Mouse (Mus musculus) mouse trophoblast stem cell (cell line): ENCODE data around the gene Rnf130.
"Not testable (repeated sequence)": the region's sequence is repeated elsewhere in the genome, so short reads cannot be mapped to it uniquely, and the experiment has no call there.

Source experiments
- in situ Hi-C, 2 experiments: fragments of 300-500 bp; cut with MseI, MboI; formaldehyde crosslinking; loops; 2 replicates in 1 of 2; 3 replicates in 1 of 2; pipeline ENCODE4 v1.15.1; 2025

Gene Rnf130

DNA sequence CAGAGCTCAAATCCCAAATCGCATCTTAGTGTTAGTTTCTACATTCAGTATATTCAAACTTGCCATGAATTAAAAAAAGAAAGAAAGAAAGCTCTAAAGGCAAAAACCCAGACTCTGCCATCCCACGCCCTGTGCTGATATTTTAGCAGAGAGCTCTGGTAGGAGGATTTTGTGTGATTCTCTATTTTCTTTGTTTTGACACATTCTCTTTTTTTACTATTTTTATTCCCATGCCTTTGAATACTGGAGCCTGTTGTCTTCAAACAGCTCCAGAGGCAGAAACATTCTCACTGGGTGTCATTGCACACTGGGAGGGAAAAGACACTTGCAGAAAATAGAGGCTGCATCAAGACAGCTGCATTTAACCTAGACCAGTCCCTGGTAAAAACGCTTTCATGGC, 61.1 kb downstream of the Rnf130 start:
- in situ Hi-C loops: no loop called here

- in situ Hi-C loops: no loop called here
Measured at GRCm38 (mm10) chr11:50089840-50090239, 64.7 kb downstream of the Rnf130 start.

- in situ Hi-C loops: no loop called here
Measured at GRCm38 (mm10) chr11:50090982-50091675, 66.0 kb downstream of the Rnf130 start.

DNA sequence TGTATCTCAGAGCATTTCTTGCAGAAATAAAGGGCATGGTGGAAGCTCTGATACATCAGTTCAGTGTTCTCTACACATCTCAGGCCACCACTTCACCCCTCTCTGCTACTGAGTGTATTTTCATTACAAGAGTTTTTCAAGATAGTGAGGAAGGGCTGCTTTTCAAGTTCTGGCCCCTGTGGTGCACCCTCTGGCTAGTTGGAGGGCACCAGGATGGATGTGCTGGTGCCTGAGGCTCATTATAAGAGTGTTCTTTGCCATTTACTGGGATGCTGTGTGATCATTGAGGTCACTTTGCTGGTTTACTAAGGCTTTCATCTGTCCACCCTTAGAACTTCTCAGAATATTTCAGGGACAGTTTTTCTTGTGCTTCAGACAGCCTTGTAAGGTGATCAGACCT, 66.5 kb downstream of the Rnf130 start:
- in situ Hi-C loops: no loop called here

DNA sequence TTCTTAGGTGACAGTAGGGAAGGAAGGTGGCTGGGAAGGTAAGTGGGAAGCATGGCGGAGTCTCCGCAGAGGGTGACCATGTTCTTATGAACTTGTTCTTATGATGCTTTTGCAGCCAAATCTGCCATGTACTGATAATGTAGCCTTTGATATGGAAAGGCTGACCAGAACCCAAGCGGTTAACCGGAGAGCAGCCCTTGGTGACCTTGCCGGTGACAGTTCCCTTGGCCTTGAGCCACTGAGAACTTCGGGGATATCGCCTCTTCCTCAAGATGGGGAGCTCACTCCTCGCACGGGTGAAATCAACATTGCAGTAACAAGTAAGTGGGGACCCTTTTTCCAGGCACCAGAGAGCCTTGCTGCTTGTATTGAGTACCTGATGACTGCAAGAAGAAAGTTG, 70.5 kb downstream of the Rnf130 start:
- in situ Hi-C loops: no loop called here

GRCm38 (mm10) chr11:50097091-50097490, 71.9 kb downstream of the Rnf130 start:
- in situ Hi-C loops: no loop called here

DNA sequence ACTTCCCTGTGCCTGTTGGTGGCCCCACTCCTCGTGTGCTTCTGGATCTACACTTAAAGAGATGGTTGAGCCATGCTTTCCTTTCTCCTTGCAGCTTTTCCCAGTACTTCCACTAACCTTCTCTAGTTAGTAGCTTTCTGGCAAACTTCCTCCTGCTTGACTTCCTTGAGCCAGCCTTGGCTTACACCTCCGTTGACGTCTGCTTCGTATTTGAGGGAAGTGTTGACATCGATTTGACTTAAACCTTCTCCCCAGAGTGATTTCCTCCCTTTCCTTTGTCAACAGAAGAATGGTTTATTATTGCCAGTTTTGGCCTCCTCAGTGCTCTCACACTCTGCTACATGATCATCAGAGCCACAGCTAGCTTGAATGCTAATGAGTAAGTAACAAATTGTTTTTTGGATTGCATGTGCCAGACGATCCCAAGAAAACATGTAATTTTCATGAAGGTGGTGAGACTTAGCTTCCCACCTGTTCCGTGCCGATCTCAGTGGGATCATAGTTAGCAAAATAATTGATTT, 73.9 kb downstream of the Rnf130 start:
- in situ Hi-C loops: no loop called here

DNA sequence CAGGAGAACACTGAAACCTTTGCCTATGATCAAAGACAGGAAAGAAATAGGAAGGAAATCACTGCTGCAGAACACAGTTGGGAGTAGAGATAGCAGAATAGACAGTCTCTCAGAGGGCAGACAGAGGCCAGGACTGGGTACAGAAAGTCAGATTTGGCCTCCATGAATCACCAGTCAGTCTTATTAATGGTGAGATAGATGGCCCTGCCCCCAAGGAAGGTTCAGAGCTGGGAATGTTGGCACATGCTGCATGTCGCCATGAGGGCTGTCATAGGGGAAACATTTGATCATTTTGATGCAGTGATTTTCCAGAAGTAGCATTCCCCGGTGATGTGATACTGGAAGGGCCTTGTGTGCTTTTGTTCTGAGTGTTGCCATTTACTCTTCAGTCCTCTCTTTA, 74.5 kb downstream of the Rnf130 start:
- in situ Hi-C loops: no loop called here

DNA sequence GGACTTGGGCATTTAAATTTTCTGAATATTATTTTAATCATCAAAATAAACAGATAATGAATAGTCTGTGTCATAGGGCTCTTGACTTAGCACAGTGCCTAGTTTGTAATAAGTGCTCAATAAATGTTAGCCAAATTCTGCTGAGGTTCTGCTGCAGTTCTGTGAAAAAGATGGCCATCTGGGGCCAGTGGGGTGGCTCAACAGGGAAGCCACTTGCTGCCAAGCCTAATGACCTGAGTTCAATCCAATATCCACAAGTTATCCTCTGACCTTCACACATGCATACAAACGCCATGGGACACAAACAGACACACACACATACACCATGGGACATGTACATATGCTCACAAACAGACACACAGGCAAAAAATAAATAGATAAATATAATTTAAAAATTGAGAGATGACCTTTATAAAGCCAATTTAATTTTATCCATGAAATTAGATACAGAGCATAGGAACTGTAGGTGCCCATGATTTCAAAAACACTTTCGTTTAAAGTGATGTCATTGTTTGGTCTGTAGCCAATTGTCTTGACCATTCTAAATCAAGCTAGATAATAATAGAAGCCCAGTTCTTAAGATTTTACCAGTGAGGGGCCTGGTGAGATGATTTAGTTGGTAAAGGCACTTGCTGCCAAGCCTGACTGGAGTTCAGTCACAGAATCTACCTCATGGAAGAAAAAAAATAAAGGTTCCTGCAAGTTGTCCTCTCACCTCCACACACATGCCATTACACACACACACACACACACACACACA, 75.6 kb downstream of the Rnf130 start:
- in situ Hi-C loops: no loop called here

- in situ Hi-C loops: not testable (repeated sequence)
Measured at GRCm38 (mm10) chr11:50101962-50102361, 76.8 kb downstream of the Rnf130 start.

DNA sequence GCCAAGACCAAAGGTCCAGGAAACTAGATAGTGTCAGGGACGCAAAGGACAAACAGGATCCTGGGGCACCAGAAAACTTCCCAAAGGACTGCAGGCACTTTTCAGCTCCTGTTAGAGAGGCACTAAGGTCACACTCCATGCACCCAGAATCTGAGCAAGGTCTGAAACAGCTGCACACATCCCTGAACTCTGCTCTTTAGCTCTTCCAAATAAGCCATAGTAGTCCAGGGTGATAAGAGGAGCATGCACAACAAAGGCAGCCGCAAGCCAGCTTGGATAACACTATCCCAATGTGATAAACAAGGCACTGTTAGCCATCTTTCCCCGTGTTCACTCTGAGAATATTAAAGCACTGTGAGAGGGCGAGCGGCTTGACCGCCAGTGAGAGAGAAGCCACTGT, 78.9 kb downstream of the Rnf130 start:
- in situ Hi-C loops: no loop called here

GRCm38 (mm10) chr11:50105237-50105636, 80.1 kb downstream of the Rnf130 start:
- in situ Hi-C loops: no loop called here

GRCm38 (mm10) chr11:50106024-50106423, 80.9 kb downstream of the Rnf130 start:
- in situ Hi-C loops: no loop called here

- in situ Hi-C loops: no loop called here
Measured at GRCm38 (mm10) chr11:50108823-50109244, 83.7 kb downstream of the Rnf130 start.

DNA sequence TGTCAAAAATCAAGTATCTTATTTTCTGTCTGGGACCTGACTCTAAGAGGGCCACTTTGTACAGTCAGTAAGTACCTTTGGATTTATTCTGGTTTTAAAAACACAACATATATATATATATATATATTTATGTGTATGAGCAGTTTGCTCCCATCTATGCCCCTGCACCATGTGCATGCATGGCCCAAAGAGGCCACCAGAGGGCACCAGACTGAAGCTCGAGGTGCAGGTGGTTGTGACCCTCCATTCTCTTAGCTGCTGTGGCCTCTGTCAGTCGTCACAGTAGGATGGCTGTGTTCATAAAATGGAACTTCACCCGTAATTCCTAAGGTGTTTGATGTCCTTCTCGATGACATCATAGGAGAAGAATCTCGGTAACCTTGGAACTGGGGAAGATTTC, 89.2 kb downstream of the Rnf130 start:
- in situ Hi-C loops: no loop called here

DNA sequence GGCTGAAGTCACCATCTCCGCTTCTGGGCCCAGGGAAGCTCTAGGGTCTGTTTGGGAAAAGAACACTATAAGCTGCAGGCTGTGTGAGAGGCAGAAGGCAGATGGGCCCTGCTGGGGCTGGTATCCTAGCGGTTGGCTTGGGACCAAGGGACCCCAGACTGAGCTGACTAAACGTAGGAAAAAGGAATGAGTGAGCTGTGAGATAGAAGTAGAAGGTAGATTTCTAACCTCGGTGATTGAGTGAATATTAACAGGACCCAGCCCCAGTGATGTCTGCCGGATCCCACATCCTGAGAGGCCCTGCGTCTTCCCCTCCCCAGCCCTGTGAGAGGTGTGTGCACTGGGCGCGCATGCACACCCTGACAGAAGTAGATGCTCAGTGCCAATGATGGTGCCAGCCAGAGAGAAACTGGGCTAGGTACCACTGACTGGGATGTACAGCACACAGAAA, 97.5 kb downstream of the Rnf130 start:
- in situ Hi-C loops: no loop called here

DNA sequence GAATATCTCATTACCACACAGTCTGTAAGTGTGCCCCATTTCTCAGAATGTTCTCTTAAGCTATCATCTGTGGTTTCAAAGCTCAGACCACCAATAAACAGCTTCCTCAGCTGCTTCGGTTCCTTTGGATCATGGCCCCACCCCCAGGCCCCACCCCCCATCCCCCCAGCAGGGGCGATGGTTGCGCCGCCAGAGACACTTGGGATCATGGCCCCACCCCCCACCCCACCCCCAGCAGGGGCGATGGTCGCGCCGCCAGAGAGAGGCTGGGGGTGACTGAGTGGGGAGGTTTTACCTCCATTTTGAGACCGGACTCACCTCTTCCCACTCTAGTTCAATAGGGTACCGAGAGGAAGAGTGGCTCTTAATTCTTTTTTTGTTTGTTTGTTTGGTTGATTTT, 102.6 kb downstream of the Rnf130 start:
- in situ Hi-C loops: no loop called here

DNA sequence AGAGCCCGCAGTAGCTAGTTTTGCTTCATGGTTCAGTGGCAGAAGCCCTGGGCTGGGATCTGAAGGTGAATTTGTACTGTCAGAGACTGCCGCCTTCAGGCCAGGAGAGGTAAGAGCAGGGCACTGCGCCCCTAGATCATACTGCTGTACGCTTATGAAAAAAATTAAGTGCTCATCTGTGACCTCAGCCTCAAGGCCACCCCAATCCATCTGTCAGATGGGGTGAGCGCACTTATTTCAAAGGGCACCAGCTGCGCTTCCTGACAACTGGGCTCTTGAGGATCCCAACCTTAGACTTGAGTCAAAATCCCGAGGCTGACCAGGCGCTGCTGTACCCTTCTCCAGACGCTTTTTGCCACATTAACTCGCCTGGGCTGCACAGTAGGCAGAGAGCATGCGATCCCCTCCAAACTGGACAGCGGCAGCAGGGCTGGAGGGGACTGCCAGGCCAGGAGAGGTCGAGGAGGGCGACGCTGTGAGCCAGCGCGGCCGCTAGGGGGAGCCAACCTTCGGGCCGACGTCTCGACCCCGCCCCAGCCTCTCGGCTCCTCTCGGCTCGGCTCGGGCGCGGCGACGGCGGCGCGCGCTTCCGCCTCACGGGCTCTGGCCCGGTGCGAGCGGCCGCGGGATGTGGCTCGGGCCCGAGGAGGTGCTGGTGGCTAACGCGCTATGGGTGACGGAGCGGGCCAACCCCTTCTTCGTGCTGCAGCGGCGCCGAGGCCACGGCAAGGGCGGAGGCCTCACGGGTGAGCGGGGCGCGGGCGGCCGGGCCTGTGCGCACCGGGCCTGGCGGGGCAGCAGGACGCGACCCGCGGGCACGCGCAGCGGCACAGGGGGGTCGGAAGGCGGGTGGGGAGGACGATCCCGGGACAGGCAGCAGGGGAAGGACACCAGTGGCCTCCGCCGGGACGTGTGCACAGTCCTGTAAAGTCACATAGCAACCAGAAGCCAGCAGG, 105.9 kb downstream of the Rnf130 start, which contains the start of gene Tbc1d9b:
Gene Tbc1d9b (plus strand): TSS at position 586 of the 956 bp plus-strand sequence.
- in situ Hi-C loops: loop anchor here in 1 of 2 experiments (5.0 kb wide), 1 partner anchor 144 kb away; no protein-coding TSS in a partner anchor

DNA sequence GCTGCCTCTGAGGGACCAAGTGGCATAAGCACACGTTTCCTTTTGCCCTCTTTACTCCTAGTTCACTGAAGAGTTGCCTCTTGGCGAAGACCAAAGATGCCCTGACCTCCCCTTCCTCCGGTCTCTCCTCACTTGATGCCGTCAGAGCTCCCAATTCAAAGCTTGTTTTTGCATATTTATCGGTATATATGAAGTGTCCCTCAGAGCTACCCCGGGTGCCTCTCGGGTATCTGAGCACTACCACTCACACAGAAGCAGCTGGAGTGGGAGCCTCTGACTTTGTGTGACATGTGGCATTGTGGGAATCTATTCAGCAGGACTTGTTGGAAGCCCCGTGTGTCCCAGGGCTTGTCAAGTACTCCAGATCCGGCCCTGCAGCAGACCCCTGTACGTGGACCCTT, 106.7 kb downstream of the Rnf130 start:
- in situ Hi-C loops: loop anchor here in 1 of 2 experiments (5.0 kb wide), 1 partner anchor 144 kb away; no protein-coding TSS in a partner anchor

GRCm38 (mm10) chr11:50132265-50132664, 107.1 kb downstream of the Rnf130 start:
- in situ Hi-C loops: loop anchor here in 1 of 2 experiments (5.0 kb wide), 1 partner anchor 145 kb away; no protein-coding TSS in a partner anchor

- in situ Hi-C loops: loop anchor here in 1 of 2 experiments (5.0 kb wide), 1 partner anchor 147 kb away; no protein-coding TSS in a partner anchor
Measured at GRCm38 (mm10) chr11:50134136-50134859, 109.2 kb downstream of the Rnf130 start.
